Mouse (Mus musculus) large intestine, adult 2 months (tissue): ENCODE results near the gene Serpinb6a. TPM values are rescaled to one million over a fixed set of nuclear protein-coding genes. Genes with fewer than 3 reads are reported as not detected.

ENCODE experiments used
- DNase-seq: peaks from one replicate; pipeline ENCODE4 v3.0.0-alpha.2; 2012; ENCODE audit warnings: low read depth, low spot score
- WGBS: fragments of 180-500 bp; shearing (Covaris S2); methylation state at CpG from one replicate; pipeline ENCODE4 v1.1.7; 2018; 5-methylcytosine and 5-hydroxymethylcytosine counted together
- polyA plus RNA-seq: library from polyadenylated mRNA; depleted of rRNA; stranded (reverse); fragments of >200 nt; gene quantifications from 2 replicates; pipeline ENCODE4 v1.2.3, GENCODE M21; 2012; rRNA removed

Gene Serpinb6a
- polyA plus RNA-seq, result 220 and 263 TPM in 2 replicates

DNA sequence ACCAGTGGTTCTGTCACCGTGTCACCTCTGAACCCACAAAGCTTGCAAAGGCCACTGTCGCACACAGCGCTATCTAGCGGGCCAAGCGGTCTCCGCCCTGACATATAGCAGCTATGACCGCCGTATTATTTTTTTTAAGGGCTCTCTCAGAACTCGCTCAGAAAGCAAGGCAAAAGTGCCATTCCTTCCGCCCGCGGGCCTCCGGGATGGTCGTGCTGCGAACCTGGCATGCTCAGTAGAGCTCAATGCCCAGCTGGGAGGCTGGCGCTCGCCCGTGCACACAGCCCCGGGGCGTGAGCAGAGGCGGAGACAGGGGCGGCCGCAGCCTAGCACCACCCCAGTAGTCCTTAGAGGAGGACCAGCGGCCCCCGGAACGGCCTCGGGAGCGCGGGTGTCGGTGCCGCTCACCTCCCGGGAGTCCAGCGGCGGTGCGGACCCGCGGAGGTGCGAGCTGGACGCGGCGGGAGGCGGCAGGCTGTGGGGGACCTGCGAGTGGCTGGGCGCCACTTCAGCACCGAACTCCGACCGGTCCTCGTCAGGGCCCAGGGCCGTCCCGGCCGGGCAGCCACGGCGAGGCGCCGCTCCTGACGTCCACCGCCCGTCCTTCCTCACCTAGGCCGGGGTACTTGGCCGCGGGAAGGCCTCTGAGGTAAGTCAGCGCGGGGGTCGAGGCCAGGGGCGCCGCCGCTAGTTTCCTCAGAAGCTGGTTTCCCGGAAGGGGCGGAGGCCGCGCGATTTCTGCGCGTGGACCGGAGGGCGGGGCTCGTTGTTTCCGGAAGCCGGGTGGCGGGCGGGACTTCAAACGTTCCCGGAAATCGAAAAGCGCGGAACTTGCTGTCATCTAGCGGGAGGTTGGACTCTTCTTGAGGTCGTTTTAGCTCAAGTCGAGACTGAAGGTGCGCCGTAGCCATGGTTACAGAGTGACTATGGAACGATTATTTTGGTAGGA, at the start of gene Serpinb6a, which contains the start of gene Ripk1:
Serpinb6a (minus strand) TSS at position 737 of the 949 bp plus-strand sequence.
Ripk1 (plus strand) TSS at position 306 of the 949 bp plus-strand sequence.
- DNase-seq, result peak; percentile 91
- under 1% methylated on average over 92 of the region's 92 CpGs for WGBS

DNA sequence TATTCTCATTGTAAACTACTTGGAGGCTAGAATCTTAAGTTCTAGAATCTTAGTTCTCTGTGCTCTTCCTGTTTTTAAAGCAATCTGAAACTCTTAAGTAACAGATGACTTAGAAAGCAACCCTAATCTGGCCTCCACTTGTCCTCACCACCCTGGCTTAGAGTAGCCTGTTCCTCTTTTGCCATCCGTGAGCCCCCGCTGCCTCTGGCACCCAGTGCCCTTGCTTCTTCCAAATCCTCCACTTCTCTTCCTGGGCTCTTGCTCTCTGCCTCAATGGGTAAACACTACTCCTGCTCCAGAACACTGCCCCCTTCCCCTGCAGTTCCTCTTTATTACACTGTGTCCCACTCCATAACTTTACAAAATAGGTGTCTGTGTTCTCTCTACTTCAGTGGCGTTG, 49.1 kb upstream of the Serpinb6a start:
- DNase-seq, result no peak
- WGBS, result 88% methylated on average over 3 of the region's 3 CpGs

- DNase-seq, result no peak
- WGBS, result 86% methylated on average over 8 of the region's 8 CpGs
These were observed 47.9 kb upstream of the Serpinb6a start for GRCm38 (mm10) chr13:34050479-34050878.

DNA sequence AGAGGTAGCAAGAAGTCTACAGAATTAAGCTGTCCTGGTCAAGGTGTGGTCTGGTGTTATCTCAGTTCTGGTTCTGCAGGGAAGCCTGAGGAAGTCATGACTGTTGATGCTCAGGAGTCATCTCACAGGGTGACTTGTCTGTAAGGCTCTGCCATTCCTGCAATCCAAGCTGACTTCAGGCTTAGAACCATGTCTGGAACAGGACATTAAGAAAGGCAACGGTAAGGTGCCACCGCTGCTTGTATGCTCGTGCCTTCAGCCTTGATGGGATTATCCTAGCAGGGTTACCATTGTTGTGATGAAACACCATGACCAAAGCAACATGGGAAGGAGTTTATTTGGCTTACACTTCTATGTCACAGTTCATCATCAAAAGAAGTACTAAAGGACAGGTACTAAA, 44.9 kb upstream of the Serpinb6a start:
- DNase-seq, result no peak
- WGBS, result 95% methylated on average over 3 of the region's 3 CpGs

- 40% methylated on average over 11 of the region's 11 CpGs for WGBS
- DNase-seq, result no peak
These were observed 43.9 kb upstream of the Serpinb6a start for GRCm38 (mm10) chr13:34046421-34047012.

DNA sequence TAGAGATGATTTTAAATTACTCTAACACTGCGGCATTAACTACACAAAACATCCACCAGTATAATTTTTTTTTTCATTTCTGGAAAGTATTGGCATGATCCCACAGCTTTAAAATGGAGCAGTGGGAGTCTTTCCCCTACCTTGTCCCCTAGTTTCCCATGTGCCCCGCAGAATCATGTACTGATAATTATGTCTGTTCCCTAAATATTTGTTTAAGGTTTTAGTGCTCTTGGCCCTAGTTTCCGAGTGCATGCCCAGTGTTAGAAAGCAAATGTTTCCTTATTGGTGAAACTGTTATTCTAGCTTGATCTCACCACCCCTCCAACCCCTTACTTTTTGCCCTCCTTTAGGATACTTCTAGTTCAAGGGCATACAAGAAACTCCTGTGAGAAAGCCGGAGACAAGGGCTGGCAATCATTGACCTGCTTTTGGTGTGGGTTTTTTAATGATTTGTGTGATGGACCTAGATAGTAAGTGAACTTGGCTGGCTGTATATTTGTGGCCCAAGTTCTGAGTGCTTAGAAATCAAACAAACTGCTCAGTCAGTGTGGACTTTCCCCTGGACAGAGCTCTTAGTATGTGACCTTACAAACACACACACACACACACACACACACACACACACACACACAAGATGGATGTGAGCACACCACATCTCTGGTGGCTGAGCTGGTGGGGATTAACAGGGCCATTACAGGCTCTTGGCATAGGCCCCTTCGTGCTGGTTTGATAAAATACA, 43.1 kb upstream of the Serpinb6a start:
- WGBS, result 15% methylated on average over 5 of the region's 5 CpGs
- DNase-seq, result no peak

- WGBS, result 78% methylated on average over 7 of the region's 7 CpGs
- no peak for DNase-seq
These were observed 41.3 kb upstream of the Serpinb6a start for GRCm38 (mm10) chr13:34043716-34044393.

GRCm38 (mm10) chr13:34040091-34040490, 37.5 kb upstream of the Serpinb6a start:
- WGBS, result 96% methylated on average over 3 of the region's 3 CpGs
- no peak for DNase-seq

DNA sequence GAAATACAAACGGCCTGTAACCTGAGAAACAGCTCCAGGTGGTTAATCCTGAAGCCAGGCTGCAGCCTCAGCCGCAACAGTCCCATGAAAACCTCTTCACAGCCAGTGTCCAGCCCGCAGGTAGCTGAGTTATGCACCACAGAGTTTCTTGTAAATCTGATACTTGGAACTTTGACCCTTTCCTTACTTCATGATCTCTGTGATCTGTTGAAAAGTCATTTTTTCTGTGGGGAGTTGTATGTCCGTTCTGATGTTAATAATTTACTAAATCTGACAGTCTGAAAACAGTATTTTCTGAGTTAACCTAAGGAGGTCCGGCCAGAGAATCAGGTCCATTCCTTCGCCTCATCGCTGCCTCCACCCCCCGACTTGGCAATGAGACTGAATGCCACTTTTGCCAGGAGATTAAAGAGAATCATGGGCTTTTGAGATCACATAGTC, 36.3 kb upstream of the Serpinb6a start:
- WGBS, result 26% methylated on average over 8 of the region's 8 CpGs
- DNase-seq, result no peak

DNA sequence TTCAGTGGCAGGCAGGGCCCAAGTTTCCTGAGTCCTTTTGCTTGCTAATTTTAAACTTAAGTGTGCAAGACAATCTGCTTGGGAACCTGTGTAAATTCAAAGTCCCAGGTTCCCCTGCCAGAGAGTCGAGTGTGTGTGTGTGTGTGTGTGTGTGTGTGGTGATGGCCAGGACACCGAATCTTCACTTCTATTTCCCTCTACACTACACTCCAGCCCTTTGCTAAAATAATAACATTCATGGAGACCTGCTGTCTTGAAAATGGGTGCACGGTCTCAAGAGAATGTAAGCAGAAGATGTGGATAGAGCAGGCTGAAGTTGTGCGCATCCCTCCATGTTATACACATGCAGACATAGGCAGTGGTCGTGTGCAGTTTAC, 35.5 kb upstream of the Serpinb6a start:
- DNase-seq, result no peak
- 25% methylated on average over 5 of the region's 5 CpGs for WGBS

- under 1% methylated on average over 37 of the region's 37 CpGs for WGBS
These were observed 34.8 kb upstream of the Serpinb6a start, which contains the start of gene Bphl for GRCm38 (mm10) chr13:34037172-34038055. Gene Bphl, plus strand, starts transcription at chr13:34037597.

GRCm38 (mm10) chr13:34036726-34037125, 34.1 kb upstream of the Serpinb6a start:
- no peak for DNase-seq
- WGBS, result 81% methylated on average over 5 of the region's 5 CpGs

More at GRCm38 (mm10) chr13:34037172-34038055, 34.8 kb upstream of the Serpinb6a start, which contains the start of gene Bphl:
- DNase-seq, result peak; percentile 79

DNA sequence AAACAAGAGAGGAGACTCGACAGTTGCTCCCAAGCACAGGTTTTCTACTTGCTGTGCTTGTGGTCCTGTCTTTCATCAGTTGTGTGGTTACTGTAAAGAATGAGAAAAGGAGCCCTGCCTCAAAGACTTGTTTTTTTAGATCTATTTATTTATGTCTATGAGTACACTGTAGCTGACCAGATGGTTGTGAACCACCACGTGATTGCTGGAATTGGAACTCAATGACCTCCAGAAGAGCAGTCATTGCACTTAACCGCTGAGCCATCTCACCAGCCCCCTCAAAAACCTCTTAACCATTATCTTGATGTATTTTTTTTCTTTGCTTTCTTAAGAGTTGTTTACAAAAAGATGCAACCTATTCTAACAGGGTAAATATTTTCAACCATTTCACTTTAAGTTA, 32.8 kb upstream of the Serpinb6a start:
- WGBS, result 68% methylated on average over 3 of the region's 3 CpGs
- DNase-seq, result no peak

GRCm38 (mm10) chr13:34032041-34032440, 29.4 kb upstream of the Serpinb6a start:
- no peak for DNase-seq
- 67% methylated on average over 2 of the region's 2 CpGs for WGBS

DNA sequence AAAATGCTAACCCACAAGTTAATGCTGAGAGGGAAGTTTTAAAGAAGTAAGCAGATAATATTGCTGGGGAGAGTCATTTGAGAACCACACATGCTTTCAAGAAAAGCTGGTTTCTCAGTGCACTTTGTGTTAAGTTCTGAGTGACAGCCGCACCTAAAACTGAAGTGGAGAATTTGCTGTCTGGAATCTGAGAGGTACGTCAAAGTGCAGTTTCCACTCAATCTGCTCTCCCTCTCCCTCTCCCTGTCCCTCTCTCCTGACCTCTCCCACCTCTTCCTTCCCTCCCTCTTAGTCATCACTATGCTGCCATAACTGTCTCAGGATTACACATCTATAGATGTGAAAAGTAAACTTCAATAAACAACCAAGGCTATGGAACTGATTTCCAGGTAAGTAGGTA, 19.4 kb upstream of the Serpinb6a start:
- 74% methylated on average over 2 of the region's 2 CpGs for WGBS
- DNase-seq, result no peak

- WGBS, result 95% methylated on average over 1 of the region's 1 CpGs
- no peak for DNase-seq
These were observed 15.9 kb upstream of the Serpinb6a start for GRCm38 (mm10) chr13:34018521-34018920.

GRCm38 (mm10) chr13:34016927-34017569, 14.5 kb upstream of the Serpinb6a start:
- 88% methylated on average over 9 of the region's 9 CpGs for WGBS
- DNase-seq, result no peak

- no peak for DNase-seq
- 58% methylated on average over 2 of the region's 2 CpGs for WGBS
These were observed 4.6 kb upstream of the Serpinb6a start for GRCm38 (mm10) chr13:34007234-34007633.
